ENCODE assay signal across 12 mouse cellular contexts in the genomic region with DNA sequence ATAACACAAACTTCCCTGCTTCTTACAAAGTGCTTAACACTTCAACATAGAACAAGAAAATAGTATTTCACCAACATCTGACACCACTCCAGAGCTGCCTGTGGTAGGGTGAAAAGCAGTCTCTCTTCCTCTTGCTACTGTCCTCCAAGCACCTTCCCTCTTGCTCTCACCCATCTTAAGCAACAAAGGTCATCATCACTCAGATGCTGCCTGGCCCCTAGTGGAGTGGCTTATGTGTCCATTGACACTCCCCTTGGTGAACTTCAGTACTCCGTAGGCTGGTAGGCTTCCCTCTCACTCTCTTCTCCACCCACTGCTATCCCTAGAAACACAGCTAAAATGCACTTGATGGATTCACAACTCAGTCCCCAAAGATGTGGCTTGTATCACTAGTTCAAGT. TPM values are rescaled to one million over a fixed set of nuclear protein-coding genes. Genes with fewer than 3 reads are reported as not detected.
DNase-seq lines count a peak whose midpoint lies in the region; ATAC-seq lines count a peak whose summit lies in the region.
"Had no signal": no experiment of that assay in that cellular context is flagged by ENCODE, and none has a peak within 500 bp of the region (broad histone marks: within the 10 kb centered on the region; RNA-seq: fewer than 3 reads in every experiment).

No protein-coding gene starts in this region.

- 0 out of 2 replicates have a peak overlapping the region, but pooled peaks have one; percentile 6 for H3K4me2 ChIP-seq in heart, embryonic 15.5 days
- peak overlapping the region; percentile 29 for H3K4me2 ChIP-seq in midbrain, embryonic 13.5 days (replicated peaks)

- no peak overlapping the region for H3K27ac ChIP-seq in heart, embryonic 15.5 days
- no peak overlapping the region for H3K27ac ChIP-seq in midbrain, embryonic 13.5 days
- no peak overlapping the region for H3K27ac ChIP-seq in midbrain, embryonic 10.5 days (replicated peaks)
- H3K27ac ChIP-seq: left cerebral cortex, adult 2 months had no signal

- no peaks in the 10 kb centered on the region for H3K9me3 ChIP-seq in heart, embryonic 15.5 days (replicated peaks)
- no peaks in the 10 kb centered on the region for H3K9me3 ChIP-seq in midbrain, embryonic 13.5 days
- H3K9me3 ChIP-seq in midbrain, embryonic 10.5 days (replicated peaks): no peaks in the 10 kb centered on the region

- no peak overlapping the region for H3K9ac ChIP-seq in heart, embryonic 15.5 days
- H3K9ac ChIP-seq in midbrain, embryonic 13.5 days (replicated peaks): no peak overlapping the region

- DNase-seq in heart, postnatal 36 days: no peak
- DNase-seq in midbrain, embryonic 10.5 days (ENCODE audit: low spot score): no peak
- peak; percentile 17 for DNase-seq in induced T-regulatory cell, adult 2 months (ENCODE audit: low read depth)
- DNase-seq in splenic B cell, adult 2 months (ENCODE audit: low read depth, low spot score): peak; percentile 27
- DNase-seq in adrenal gland, adult 18-20 months (ENCODE audit: low spot score in 2 of 2): no peak
- DNase-seq in right cerebral cortex, postnatal 4 days: no peak
- DNase-seq: adrenal gland, adult 8-10 months; cerebellum, adult 11-12 months; thymus, adult 2 months had no signal

- H3K4me1 ChIP-seq in heart, embryonic 15.5 days (replicated peaks): peaks cover 39% of the 10 kb centered on the region
- H3K4me1 ChIP-seq in midbrain, embryonic 13.5 days (replicated peaks): peaks cover 60% of the 10 kb centered on the region
- peaks cover 31% of the 10 kb centered on the region for H3K4me1 ChIP-seq in midbrain, embryonic 10.5 days

- no peak overlapping the region for H3K4me3 ChIP-seq in heart, embryonic 15.5 days
- H3K4me3 ChIP-seq in midbrain, embryonic 13.5 days (replicated peaks): peak overlapping the region; percentile 14; the same call in 1 of the 2 replicates
- no peak overlapping the region; the same call in 1 of the 2 replicates for H3K4me3 ChIP-seq in midbrain, embryonic 10.5 days
- H3K4me3 ChIP-seq: left cerebral cortex, adult 2 months had no signal

- H3K27me3 ChIP-seq in heart, embryonic 15.5 days: no peaks in the 10 kb centered on the region
- H3K27me3 ChIP-seq in midbrain, embryonic 13.5 days: peaks cover 4% of the 10 kb centered on the region; the same call in 1 of the 2 replicates
- H3K27me3 ChIP-seq in midbrain, embryonic 10.5 days (ENCODE audit: low read depth, poor library complexity, severe bottlenecking): peaks cover 9% of the 10 kb centered on the region
- H3K27me3 ChIP-seq in splenic B cell, adult 2 months (ENCODE audit: control insufficient read depth, insufficient read depth, low read length, poor library complexity, severe bottlenecking): no peaks in the 10 kb centered on the region

- no peaks in the 10 kb centered on the region; the same call in 1 of the 2 replicates for H3K36me3 ChIP-seq in heart, embryonic 15.5 days
- no peaks in the 10 kb centered on the region for H3K36me3 ChIP-seq in midbrain, embryonic 13.5 days
- peaks cover 33% of the 10 kb centered on the region for H3K36me3 ChIP-seq in midbrain, embryonic 10.5 days
- H3K36me3 ChIP-seq in splenic B cell, adult 2 months (ENCODE audit: control insufficient read depth, insufficient read depth, low read length, poor library complexity, severe bottlenecking): no peaks in the 10 kb centered on the region

- intact Hi-C loops in heart, postnatal 36 days (cut with DNase I): loop anchor here (5.0 to 10.0 kb wide), 4 partner anchors 48 to 365 kb away; partner anchors contain the start of genes Slx4 and Zfp174

- 45% methylated on average over 1 of the region's 1 CpGs for WGBS in heart, embryonic 15.5 days
- 86% methylated on average over 1 of the region's 1 CpGs for WGBS in midbrain, embryonic 13.5 days
- WGBS in midbrain, embryonic 10.5 days: 89% methylated on average over 1 of the region's 1 CpGs

- ATAC-seq in heart, embryonic 15.5 days (replicated peaks; ENCODE audit: insufficient number of reproducible peaks, insufficient read depth, low FRiP score, low read depth): no peak
- no peak for ATAC-seq in midbrain, embryonic 13.5 days

RNA-seq across cellular contexts. Expression of gene Crebbp, which starts 3.5 kb away (rescaled TPM):
- 19.6 and 21.6 TPM in 2 replicates for polyA plus RNA-seq in heart, embryonic 15.5 days (2015; fragmentation: Nextera tagmentation; extraction: Ambion mirVana)
- 10 to 100 TPM; 40.5 to 42.9 TPM for total RNA-seq in heart, postnatal 36 days (2021)
- 43.8 and 47.1 TPM in 2 replicates for polyA plus RNA-seq in midbrain, embryonic 13.5 days (2015; fragmentation: Nextera tagmentation; extraction: Ambion mirVana)
- 27.7 and 30.2 TPM in 2 replicates for polyA plus RNA-seq in midbrain, embryonic 10.5 days (2016; fragmentation: Nextera tagmentation; extraction: Ambion mirVana)
- 10 to 100 TPM; 55.0 to 56.0 TPM for total RNA-seq in adrenal gland, adult 18-20 months (2021)

Comparison
In these comparisons a context has a peak if more than half of its experiments do, and no peak if none do; other contexts are left out.
1. DNase-seq: peak in induced T-regulatory cell, adult 2 months (single experiment) and splenic B cell, adult 2 months (single experiment); none in heart, postnatal 36 days (0 of 2), midbrain, embryonic 10.5 days (single experiment), adrenal gland, adult 18-20 months (0 of 2) and right cerebral cortex, postnatal 4 days (single experiment).